Mouse (Mus musculus) hindbrain, embryonic 10.5 days (tissue): Measurements from ENCODE around the gene A530016L24Rik. TPM values are rescaled to one million over a fixed set of nuclear protein-coding genes. Genes with fewer than 3 reads are reported as not detected.

ENCODE experiments used
- DNase-seq: peaks from one replicate; pipeline ENCODE4 v3.0.0-alpha.2; 2017; ENCODE audit warnings: low spot score
- H3K27ac ChIP-seq: fragments of 300-500 bp; sonication (generic); 2 replicates; pipeline ENCODE4 v1.5.1; 2016; ENCODE audit warnings: mild to moderate bottlenecking, moderate library complexity
- H3K27me3 ChIP-seq: fragments of 300-500 bp; sonication (generic); 2 replicates; pipeline ENCODE4 v1.6.1; 2016; ENCODE audit warnings: mild to moderate bottlenecking; ENCODE audit not compliant: poor library complexity, insufficient read depth, severe bottlenecking
- H3K36me3 ChIP-seq: fragments of 300-500 bp; sonication (generic); 2 replicates; pipeline ENCODE4 v1.6.1; 2016; ENCODE audit warnings: mild to moderate bottlenecking, moderate library complexity
- H3K4me1 ChIP-seq: fragments of 300-500 bp; sonication (generic); replicated peaks from 2 replicates; pipeline ENCODE4 v1.6.1; 2016; ENCODE audit warnings: mild to moderate bottlenecking
- H3K4me3 ChIP-seq: fragments of 300-500 bp; sonication (generic); 2 replicates; pipeline ENCODE4 v1.5.1; 2016; ENCODE audit warnings: mild to moderate bottlenecking, moderate library complexity
- H3K9me3 ChIP-seq: fragments of 300-500 bp; sonication (generic); 2 replicates; pipeline ENCODE4 v1.6.1; 2016; ENCODE audit warnings: mild to moderate bottlenecking, moderate library complexity
- WGBS: fragments of 180-500 bp; shearing (Covaris S2); methylation state at CpG from one replicate; pipeline ENCODE4 v1.1.7; 2016; 5-methylcytosine and 5-hydroxymethylcytosine counted together
- polyA plus RNA-seq: library from polyadenylated mRNA; unstranded; fragments of >200 nt; fragmentation: Nextera tagmentation; extraction: Ambion mirVana; gene quantifications from 2 replicates; pipeline ENCODE4 v1.2.1, GENCODE M21; 2016

The A530016L24Rik gene
- polyA plus RNA-seq, 1 experiment from 2014 or later, result not detected

- H3K4me3 ChIP-seq, result no peak overlapping the region
- no peak for DNase-seq
- no peaks in the 10 kb centered on the region for H3K36me3 ChIP-seq
- no peak overlapping the region; the same call in 1 of the 2 replicates for H3K27ac ChIP-seq
- no peaks in the 10 kb centered on the region for H3K9me3 ChIP-seq
- H3K4me1 ChIP-seq, result peaks cover 56% of the 10 kb centered on the region
- peaks cover 41% of the 10 kb centered on the region for H3K27me3 ChIP-seq
- WGBS, result 74% methylated on average over 3 of the region's 3 CpGs
Measured at GRCm38 (mm10) chr12:112464516-112464915, 24.7 kb upstream of the A530016L24Rik start.

DNA sequence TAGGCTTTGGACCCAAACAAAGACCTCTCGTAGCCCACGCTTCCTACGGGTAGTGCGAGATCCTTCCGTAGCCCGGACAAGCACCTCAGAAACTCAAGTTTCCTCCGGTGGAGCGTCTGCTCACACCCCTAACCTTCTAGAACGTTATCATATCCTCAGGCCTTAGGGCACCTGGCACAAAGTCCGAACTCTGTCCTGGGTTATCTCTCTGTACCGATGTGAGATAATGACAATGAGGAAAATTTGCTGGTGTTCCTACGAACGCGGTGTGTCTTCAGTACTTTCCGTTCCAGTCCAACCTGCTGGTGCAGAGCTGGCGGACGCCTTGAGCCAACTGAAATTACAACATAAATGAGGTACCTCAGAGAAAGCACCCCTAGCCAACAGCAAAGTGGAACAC is 23.3 kb upstream of the A530016L24Rik start:
- Histone ChIP-seq H3K4me1 (peaks cover 66% of the 10 kb centered on the region), H3K36me3 (no peaks in the 10 kb centered on the region), H3K27ac (no peak overlapping the region), H3K27me3 (peaks cover 37% of the 10 kb centered on the region), H3K4me3 (no peak overlapping the region), H3K9me3 (no peaks in the 10 kb centered on the region)
- DNase-seq, result no peak
- WGBS, result 94% methylated on average over 17 of the region's 17 CpGs

DNA sequence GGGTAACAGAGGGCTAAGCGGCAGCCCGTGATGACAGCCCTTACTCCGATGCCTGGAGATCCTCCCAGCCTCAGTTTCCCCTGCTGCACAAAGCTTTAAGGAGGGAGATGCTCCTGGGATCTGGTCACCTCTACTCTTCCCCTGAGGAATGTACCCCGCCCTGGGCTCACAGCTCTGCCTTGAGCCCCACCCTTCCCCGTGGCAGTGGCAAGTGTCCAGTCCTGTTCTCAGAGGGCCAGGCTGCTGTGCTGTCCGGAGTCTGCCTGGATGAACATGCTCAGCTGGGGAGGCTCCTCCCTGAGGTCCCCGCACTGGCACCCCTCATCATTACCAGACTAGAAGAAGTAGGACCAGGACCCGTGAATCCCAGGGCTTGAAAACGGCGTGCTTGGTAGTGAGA is 21.9 kb upstream of the A530016L24Rik start:
- Histone ChIP-seq H3K9me3 (no peaks in the 10 kb centered on the region), H3K36me3 (no peaks in the 10 kb centered on the region), H3K27ac (no peak overlapping the region), H3K27me3 (peaks cover 46% of the 10 kb centered on the region), H3K4me3 (no peak overlapping the region), H3K4me1 (peaks cover 66% of the 10 kb centered on the region)
- 82% methylated on average over 10 of the region's 10 CpGs for WGBS
- no peak for DNase-seq

DNA sequence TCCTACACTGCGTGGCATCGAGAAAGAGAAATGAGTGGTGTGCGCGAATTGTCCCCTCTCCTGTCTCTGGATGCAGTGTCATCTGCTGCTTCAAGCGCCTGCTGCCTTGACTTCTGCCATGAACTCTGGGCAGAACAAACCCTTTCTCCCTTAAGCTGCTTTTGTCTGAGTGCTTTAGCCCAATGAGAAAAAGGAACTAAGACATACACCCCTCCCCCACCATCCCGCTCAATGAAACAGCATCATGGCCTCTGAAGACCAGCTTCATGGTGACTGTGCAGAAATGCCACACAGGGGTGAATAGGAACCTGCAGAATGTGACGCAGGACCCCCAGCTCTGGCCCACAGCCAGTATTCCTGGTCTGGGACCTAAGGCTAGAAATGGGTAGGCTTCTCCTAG is 19.9 kb upstream of the A530016L24Rik start:
- H3K36me3 ChIP-seq, result no peaks in the 10 kb centered on the region
- no peaks in the 10 kb centered on the region for H3K9me3 ChIP-seq
- peak overlapping the region; percentile 66 for H3K27ac ChIP-seq
- H3K4me1 ChIP-seq, result peaks cover 65% of the 10 kb centered on the region
- peaks cover 62% of the 10 kb centered on the region for H3K27me3 ChIP-seq
- no peak overlapping the region for H3K4me3 ChIP-seq
- no peak for DNase-seq
- 86% methylated on average over 7 of the region's 7 CpGs for WGBS

DNA sequence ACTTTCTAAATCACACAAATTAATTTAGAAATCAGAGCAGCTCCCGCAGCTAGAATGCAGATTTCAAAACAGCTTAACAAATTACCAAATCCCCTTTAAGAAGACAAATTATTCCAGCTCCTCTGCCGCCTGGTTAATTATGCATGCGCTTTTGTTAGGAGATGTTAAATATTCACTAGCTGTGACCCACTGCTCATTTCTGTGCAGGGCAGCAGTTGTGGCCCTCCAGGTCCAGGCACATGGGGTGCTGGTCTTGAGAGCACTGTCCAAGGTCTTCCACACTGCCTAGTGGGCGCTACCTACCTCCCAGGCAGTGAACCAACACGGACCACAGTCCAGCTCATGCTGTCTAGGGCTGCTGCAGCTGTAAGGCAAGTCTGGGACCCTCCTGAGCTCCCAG is 19.0 kb upstream of the A530016L24Rik start:
- Histone ChIP-seq H3K4me1 (peaks cover 60% of the 10 kb centered on the region), H3K27ac (peak overlapping the region; percentile 66), H3K4me3 (no peak overlapping the region), H3K9me3 (no peaks in the 10 kb centered on the region), H3K36me3 (no peaks in the 10 kb centered on the region), H3K27me3 (peaks cover 70% of the 10 kb centered on the region)
- DNase-seq, result no peak
- 56% methylated on average over 5 of the region's 5 CpGs for WGBS

GRCm38 (mm10) chr12:112473777-112474176 is 15.5 kb upstream of the A530016L24Rik start:
- 21% methylated on average over 9 of the region's 9 CpGs for WGBS
- DNase-seq, result peak; percentile 87
- no peak overlapping the region for H3K27ac ChIP-seq
- no peaks in the 10 kb centered on the region for H3K9me3 ChIP-seq
- H3K27me3 ChIP-seq, result peaks cover 72% of the 10 kb centered on the region
- no peak overlapping the region for H3K4me3 ChIP-seq
- peaks cover 38% of the 10 kb centered on the region for H3K4me1 ChIP-seq
- no peaks in the 10 kb centered on the region for H3K36me3 ChIP-seq

- Histone ChIP-seq H3K27ac (no peak overlapping the region), H3K9me3 (no peaks in the 10 kb centered on the region), H3K4me1 (peaks cover 26% of the 10 kb centered on the region), H3K27me3 (peaks cover 6% of the 10 kb centered on the region; the same call in 1 of the 2 replicates), H3K36me3 (no peaks in the 10 kb centered on the region), H3K4me3 (no peak overlapping the region)
- no peak for DNase-seq
- WGBS, result 91% methylated on average over 9 of the region's 9 CpGs
Measured at GRCm38 (mm10) chr12:112489535-112489934, 287 bp downstream of the A530016L24Rik start.

DNA sequence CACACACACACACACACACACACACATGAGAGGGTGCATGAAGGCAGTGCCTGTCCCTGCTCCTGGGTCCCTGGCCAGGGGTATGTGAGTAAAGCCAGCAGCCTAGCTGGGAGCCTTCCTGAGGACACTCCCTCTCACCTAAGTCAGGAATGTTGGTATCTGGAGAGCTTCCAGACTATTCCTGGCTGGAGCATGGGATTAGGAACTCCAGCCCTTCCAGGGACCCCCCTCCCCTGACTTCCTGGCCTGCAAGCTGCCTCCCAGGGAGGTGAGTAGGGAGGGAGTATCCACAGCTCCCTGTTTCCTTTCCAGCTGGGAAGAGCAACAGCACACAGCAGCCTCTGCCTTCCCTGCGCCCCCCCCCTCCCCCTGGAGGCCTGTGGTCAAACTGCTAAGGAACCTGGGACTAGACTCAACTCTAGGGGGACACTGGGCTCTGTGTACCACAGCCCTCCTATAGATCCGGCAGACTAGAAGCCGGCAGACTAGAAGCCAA is 1.2 kb downstream of the A530016L24Rik start:
- no peak for DNase-seq
- no peak overlapping the region for H3K4me3 ChIP-seq
- H3K9me3 ChIP-seq, result no peaks in the 10 kb centered on the region
- peaks cover 27% of the 10 kb centered on the region for H3K4me1 ChIP-seq
- H3K36me3 ChIP-seq, result no peaks in the 10 kb centered on the region
- WGBS, result 32% methylated on average over 3 of the region's 3 CpGs
- peak overlapping the region; percentile 45; the same call in 1 of the 2 replicates for H3K27ac ChIP-seq
- peaks cover 8% of the 10 kb centered on the region; the same call in 1 of the 2 replicates for H3K27me3 ChIP-seq

- Histone ChIP-seq H3K4me3 (no peak overlapping the region), H3K27me3 (peaks cover 46% of the 10 kb centered on the region), H3K27ac (peak overlapping the region; percentile 29; the same call in 1 of the 2 replicates), H3K4me1 (peaks cover 28% of the 10 kb centered on the region), H3K36me3 (no peaks in the 10 kb centered on the region), H3K9me3 (no peaks in the 10 kb centered on the region)
- no peak for DNase-seq
- WGBS, result 56% methylated on average over 5 of the region's 5 CpGs
Measured at GRCm38 (mm10) chr12:112496136-112496535, 6.9 kb downstream of the A530016L24Rik start.

- no peaks in the 10 kb centered on the region for H3K9me3 ChIP-seq
- WGBS, result 81% methylated on average over 8 of the region's 8 CpGs
- peaks cover 41% of the 10 kb centered on the region for H3K4me1 ChIP-seq
- DNase-seq, result no peak
- H3K27me3 ChIP-seq, result peaks cover 51% of the 10 kb centered on the region
- H3K36me3 ChIP-seq, result no peaks in the 10 kb centered on the region
- H3K27ac ChIP-seq, result no peak overlapping the region
- H3K4me3 ChIP-seq, result no peak overlapping the region
Measured at GRCm38 (mm10) chr12:112497731-112498130, 8.5 kb downstream of the A530016L24Rik start.

DNA sequence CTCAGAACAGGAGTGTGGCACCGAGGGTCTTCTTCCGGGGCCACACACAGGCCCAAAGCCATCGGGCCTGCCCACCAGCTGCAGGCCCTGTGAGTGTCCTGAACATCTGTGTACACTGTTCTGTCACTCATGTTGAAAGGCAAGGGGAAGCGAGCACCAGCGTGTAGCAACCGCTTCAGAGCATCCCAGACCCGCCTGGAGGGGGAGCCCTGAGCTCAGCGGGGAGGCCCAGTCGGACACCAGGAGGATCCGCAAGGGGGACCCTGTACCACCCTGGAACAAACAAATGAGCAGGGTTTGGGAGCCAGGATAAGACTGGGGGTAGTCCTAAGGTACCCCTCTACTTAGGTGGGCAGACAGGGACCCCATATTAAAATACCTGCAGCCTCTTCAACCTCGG is 9.4 kb downstream of the A530016L24Rik start:
- H3K9me3 ChIP-seq, result no peaks in the 10 kb centered on the region
- H3K36me3 ChIP-seq, result no peaks in the 10 kb centered on the region
- 36% methylated on average over 11 of the region's 11 CpGs for WGBS
- no peak overlapping the region for H3K4me3 ChIP-seq
- H3K27me3 ChIP-seq, result peaks cover 56% of the 10 kb centered on the region
- H3K27ac ChIP-seq, result no peak overlapping the region
- H3K4me1 ChIP-seq, result peaks cover 46% of the 10 kb centered on the region
- DNase-seq, result peak; percentile 46

DNA sequence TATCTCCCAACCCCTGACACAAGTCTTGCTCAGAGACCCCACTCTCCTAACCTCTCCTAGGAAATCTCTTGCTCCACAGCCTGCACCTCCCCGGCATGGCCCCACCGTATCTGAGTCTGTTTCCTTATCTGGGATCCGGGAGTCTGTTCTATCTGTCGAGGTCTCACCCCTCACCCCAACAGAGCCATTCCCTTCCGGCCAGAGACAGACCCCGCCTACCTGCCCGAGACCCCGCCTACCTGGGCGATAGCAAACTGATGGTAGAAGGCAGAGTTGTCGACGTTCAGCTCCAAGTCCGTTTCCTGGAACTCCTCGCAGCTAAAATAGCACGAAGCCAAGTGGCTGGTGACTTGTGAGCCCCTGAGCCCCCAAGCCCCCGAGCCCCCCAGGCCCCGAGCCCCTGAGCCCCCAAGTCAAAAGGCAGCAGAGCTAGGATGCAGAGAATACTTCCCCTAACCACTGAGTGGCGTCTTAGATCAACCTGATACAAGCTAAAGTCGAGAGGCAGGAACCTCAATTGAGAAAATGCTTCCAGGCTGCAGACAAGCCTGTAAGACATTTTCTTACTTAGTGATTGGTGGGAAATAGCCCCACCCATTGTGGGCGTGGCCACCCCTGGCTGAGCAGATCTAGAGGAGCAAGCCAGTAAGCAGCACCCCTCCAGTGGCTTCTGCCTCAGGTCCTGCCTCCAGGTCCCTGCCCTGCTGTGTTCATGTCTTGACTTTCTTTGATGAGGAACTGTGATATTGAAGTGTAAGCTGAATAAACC is 13.9 kb downstream of the A530016L24Rik start:
- no peak overlapping the region for H3K4me3 ChIP-seq
- peaks cover 31% of the 10 kb centered on the region for H3K27me3 ChIP-seq
- H3K4me1 ChIP-seq, result peaks cover 64% of the 10 kb centered on the region
- H3K36me3 ChIP-seq, result no peaks in the 10 kb centered on the region
- no peaks in the 10 kb centered on the region for H3K9me3 ChIP-seq
- 0 out of 2 replicates have a peak overlapping the region, but pooled peaks have one; percentile 9 for H3K27ac ChIP-seq
- WGBS, result 38% methylated on average over 19 of the region's 19 CpGs
- no peak for DNase-seq

GRCm38 (mm10) chr12:112506267-112506666 is 17.0 kb downstream of the A530016L24Rik start:
- no peaks in the 10 kb centered on the region for H3K36me3 ChIP-seq
- H3K4me3 ChIP-seq, result no peak overlapping the region
- peaks cover 71% of the 10 kb centered on the region for H3K4me1 ChIP-seq
- H3K9me3 ChIP-seq, result no peaks in the 10 kb centered on the region
- H3K27me3 ChIP-seq, result peaks cover 44% of the 10 kb centered on the region
- no peak overlapping the region for H3K27ac ChIP-seq
- 81% methylated on average over 6 of the region's 6 CpGs for WGBS
- DNase-seq, result no peak
